Mouse (Mus musculus): ENCODE data around the gene Rab3il1.

Gene Rab3il1

GRCm38 (mm10) chr19:10011408-10011807 is 9.9 kb downstream of the Rab3il1 start:
- in situ Hi-C loops (cut with MboI, MseI): loop anchor here in 1 of 2 experiments (25.0 kb wide), 1 partner anchor 874 kb away; the partner anchor contains the start of gene Asrgl1

- in situ Hi-C loops (cut with MboI, MseI): loop anchor here in 1 of 2 experiments (25.0 kb wide), 1 partner anchor 876 kb away; the partner anchor contains the start of gene Asrgl1
Measured at GRCm38 (mm10) chr19:10012827-10013278, 11.4 kb downstream of the Rab3il1 start.

- in situ Hi-C loops (cut with MboI, MseI): loop anchor here in 1 of 2 experiments (25.0 kb wide), 1 partner anchor 876 kb away; the partner anchor contains the start of gene Asrgl1
Measured at GRCm38 (mm10) chr19:10013348-10013747, 11.9 kb downstream of the Rab3il1 start.

DNA sequence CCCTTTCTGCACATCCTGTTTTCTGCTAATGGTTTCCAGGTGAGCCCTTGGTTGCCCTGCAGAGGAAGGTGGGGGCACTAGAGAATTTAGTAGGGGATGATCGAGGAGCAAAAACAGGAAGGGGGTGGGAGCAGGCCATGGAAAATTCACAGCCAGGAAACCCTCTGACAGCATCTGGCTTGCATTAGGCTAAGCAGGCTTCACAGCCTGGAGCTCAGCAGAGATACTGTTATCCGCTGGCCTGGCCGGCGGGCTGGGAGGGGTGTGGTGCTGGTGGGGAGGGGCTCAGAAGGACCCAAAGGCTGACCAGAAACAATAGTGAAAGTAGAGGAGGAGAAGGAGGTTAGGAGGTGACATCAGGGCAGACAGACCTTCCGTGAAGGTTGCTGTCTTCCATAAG is 12.4 kb downstream of the Rab3il1 start:
- in situ Hi-C loops (cut with MboI, MseI): loop anchor here in 1 of 2 experiments (25.0 kb wide), 1 partner anchor 877 kb away; the partner anchor contains the start of gene Asrgl1

- in situ Hi-C loops (cut with MboI, MseI): loop anchor here in 1 of 2 experiments (25.0 kb wide), 1 partner anchor 878 kb away; the partner anchor contains the start of gene Asrgl1
Measured at GRCm38 (mm10) chr19:10014824-10015223, 13.4 kb downstream of the Rab3il1 start.

DNA sequence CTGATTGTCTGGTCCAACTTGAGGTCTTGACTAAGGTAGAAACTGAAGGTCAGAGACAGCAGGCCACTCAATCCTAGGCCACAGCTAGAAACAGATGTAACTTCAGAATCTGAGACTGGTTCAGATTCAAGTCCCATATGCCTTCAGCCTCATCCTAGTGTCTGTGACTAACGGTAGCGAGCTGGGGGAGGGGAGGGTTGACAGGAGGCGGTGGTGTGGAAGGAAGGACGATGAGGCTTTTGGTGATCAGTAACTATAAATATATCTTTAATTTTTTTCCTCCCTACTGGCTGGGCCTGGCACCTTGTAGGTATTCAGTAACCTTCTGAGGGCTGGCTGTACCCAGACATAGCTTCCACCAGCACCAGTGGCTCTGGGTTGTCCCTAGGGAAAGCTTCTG is 14.0 kb downstream of the Rab3il1 start:
- in situ Hi-C loops (cut with MboI, MseI): loop anchor here in 1 of 2 experiments (25.0 kb wide), 1 partner anchor 878 kb away; the partner anchor contains the start of gene Asrgl1

DNA sequence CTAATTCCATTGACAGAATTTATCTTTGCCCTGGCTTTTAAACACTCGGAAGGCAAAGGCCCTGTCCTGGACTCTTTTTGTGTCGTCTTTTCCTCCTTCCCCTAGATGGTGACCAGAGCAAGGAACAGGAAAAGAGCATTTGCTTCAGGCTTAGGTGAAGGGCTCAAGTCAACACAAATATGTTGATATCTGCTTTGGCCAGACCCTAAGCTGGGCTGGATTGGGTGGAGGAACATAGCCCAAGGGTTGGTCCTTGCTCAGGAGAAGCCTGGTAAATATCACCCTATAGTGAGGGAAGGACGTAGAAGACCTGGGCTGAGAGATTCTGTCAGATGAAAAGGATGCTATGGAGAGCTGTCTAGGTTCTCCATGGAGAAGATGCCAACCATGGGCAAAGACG is 14.7 kb downstream of the Rab3il1 start:
- in situ Hi-C loops (cut with MboI, MseI): loop anchor here in 1 of 2 experiments (25.0 kb wide), 1 partner anchor 879 kb away; the partner anchor contains the start of gene Asrgl1

DNA sequence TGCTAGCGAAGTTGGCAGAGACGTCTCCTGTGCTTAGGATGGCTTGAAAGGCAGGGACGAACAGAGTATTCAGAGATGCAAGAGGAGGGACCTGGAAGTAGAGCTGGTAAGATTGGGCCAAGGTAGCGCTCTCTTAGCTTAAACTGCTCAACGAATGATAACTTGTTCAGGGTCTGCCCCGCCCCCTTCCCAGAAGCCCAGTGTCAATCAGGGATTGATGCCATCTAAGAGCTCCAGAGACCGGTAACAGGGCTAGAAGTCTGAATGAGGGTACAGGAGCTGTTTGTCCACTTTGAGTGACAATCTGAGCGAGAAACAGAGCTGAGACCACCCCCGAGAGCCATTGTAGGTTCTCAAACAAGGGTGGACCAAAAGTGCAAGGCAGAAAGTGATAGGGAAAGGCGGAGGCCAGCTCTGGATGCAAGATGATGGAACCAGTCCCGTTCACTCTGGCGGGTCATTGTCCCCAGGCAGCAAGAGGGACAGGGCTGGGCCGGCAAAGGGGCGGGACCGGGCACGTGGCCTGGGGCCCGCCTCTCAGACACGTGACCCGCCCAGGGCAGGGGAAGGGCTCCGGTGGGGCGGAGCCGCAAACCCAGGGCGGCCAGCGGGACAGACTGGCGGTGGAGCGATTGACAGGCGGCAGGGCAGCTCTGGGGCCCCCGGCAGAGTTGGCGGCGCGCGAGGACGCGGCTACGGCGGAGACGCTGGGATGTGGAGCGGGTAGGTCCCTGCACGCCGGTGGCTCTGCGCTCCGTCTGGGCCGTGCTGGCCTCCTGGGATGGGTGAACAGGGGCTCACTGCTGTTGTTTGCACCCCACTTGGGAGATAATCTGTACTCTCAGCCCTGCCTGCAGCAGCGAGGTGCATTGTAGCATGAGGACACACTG is 16.4 kb downstream of the Rab3il1 start:
- in situ Hi-C loops (cut with MboI, MseI): loop anchor here in 1 of 2 experiments (25.0 kb wide), 1 partner anchor 881 kb away; the partner anchor contains the start of gene Asrgl1

DNA sequence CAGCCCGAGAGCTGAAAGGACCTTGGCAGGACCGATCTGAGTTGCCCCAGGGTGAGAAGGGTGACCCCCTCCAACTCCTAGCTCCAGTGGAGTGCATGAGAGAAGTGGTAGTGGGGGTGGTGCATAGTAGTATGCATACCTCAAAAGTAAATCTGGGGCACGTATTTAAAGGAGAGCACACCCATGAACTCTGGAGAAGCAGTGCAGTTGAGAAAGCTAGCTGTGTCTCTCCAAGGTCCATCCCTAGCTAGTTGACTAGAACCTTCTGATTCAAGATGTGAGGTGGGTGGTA is 17.0 kb downstream of the Rab3il1 start:
- in situ Hi-C loops (cut with MboI, MseI): loop anchor here in 1 of 2 experiments (25.0 kb wide), 1 partner anchor 881 kb away; the partner anchor contains the start of gene Asrgl1

- in situ Hi-C loops (cut with MboI, MseI): loop anchor here in 1 of 2 experiments (25.0 kb wide), 1 partner anchor 882 kb away; the partner anchor contains the start of gene Asrgl1
Measured at GRCm38 (mm10) chr19:10019214-10019760, 17.8 kb downstream of the Rab3il1 start.

GRCm38 (mm10) chr19:10021981-10022380 is 20.5 kb downstream of the Rab3il1 start:
- in situ Hi-C loops (cut with MboI, MseI): loop anchor here in 1 of 2 experiments (25.0 kb wide), 1 partner anchor 885 kb away; the partner anchor contains the start of gene Asrgl1

- in situ Hi-C loops (cut with MboI, MseI): loop anchor here in 1 of 2 experiments (25.0 kb wide), 1 partner anchor 885 kb away; the partner anchor contains the start of gene Asrgl1
Measured at GRCm38 (mm10) chr19:10022414-10023303, 21.2 kb downstream of the Rab3il1 start.

DNA sequence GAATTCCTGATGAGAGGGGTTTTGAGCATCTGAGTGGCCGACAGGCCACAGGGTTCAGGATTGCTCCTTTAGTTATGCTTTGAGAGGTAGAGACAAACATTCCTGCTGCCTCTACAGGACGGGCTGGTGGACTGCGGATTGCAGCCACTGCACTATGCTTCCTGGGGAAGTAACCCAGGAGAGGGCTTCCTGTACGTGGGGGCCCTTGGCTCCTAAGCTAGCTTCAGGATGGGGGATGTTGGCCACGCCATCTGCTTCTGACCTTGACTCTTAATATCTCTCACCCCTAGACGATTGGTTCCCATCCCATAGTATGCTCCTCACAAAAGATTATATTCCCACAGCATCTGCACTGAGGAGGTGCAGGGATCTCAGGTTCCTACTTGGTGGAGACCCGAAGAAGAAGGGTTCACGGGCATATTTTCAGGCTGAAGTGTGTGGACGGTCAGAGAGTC is 21.9 kb downstream of the Rab3il1 start:
- in situ Hi-C loops (cut with MboI, MseI): loop anchor here in 1 of 2 experiments (25.0 kb wide), 1 partner anchor 886 kb away; the partner anchor contains the start of gene Asrgl1

DNA sequence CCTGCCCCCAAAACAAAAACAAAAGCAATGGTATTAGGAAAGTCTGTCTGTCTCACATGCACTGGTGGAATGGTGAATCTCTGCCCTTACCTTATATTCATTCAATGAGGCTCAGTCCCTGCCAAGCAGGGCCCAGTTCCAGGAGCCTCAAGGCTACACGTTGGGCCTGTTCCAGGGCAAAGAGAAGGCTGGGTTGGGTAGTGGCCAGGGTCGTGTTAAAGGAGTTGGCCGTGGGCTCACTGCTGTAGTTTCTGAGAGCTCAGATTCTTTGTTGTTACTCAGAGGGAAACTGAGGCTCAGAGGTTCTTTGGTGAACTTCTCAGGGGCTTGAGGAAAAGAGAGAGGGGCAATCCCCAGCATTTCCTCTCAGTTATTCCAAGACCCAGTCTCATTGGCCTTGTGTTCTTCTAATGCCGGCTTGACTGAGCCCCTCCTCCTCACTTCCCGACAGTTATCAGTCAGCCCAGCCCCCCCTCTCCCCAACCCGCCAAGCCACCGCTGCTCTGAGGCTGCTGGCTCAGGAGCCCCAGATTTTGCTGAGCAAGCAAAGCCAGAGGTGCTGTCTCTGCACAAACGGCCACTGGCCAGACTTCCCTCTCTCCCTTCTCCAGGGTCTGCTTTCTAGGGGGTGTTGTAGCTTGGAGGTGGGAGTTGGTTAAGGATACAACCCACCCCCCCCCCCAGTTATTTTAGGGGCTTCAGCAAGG is 23.9 kb downstream of the Rab3il1 start:
- in situ Hi-C loops (cut with MboI, MseI): no loop called here

DNA sequence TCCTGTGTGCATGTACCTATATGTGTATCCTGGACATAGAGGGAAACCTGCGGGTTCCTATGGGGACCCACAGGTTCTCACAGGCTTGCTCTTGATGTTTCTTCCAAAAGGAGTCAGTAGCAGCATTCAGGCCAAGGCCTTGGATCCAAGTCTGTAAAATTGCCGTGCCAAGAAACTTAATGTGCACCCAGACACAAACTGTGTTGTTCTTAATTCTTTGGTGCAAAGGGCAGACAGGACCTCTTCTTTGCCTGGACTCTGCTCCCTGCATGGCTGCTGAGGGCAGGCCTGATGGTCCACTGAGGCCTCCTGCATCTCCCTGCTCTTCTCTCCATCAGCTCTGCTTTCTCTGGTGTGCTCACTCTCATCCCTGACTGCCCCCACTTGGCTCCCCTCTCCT is 28.3 kb downstream of the Rab3il1 start:
- in situ Hi-C loops (cut with MboI, MseI): loop anchor here (5.0 kb wide), 2 partner anchors 32 to 117 kb away; no protein-coding TSS in a partner anchor

GRCm38 (mm10) chr19:10033211-10033973 is 31.9 kb downstream of the Rab3il1 start:
- in situ Hi-C loops (cut with MboI, MseI): loop anchor here (5.0 kb wide), 2 partner anchors 36 to 121 kb away; no protein-coding TSS in a partner anchor

GRCm38 (mm10) chr19:10034356-10034755 is 32.9 kb downstream of the Rab3il1 start:
- in situ Hi-C loops (cut with MboI, MseI): loop anchor here (5.0 kb wide), 2 partner anchors 37 to 122 kb away; no protein-coding TSS in a partner anchor

GRCm38 (mm10) chr19:10034785-10035447 is 33.4 kb downstream of the Rab3il1 start:
- in situ Hi-C loops (cut with MboI, MseI): loop anchor here (5.0 kb wide), 2 partner anchors 38 to 123 kb away; no protein-coding TSS in a partner anchor
